Mouse (Mus musculus) CH12.LX (cell line): ENCODE data around the gene Rpp14. TPM values are rescaled to one million over a fixed set of nuclear protein-coding genes. Genes with fewer than 3 reads are reported as not detected.
A peak's percentile ranks its signal among the peaks of the same experiment; 100 is the strongest.

Experiments
- DNase-seq: peaks from one replicate; pipeline ENCODE4 v3.0.0-alpha.2; 2013; ENCODE audit errors: extremely low read depth
- H3K27ac ChIP-seq: 2 replicates; pipeline ENCODE4 v1.5.1; 2012; ENCODE audit warnings: low read depth, mild to moderate bottlenecking, control low read depth, moderate library complexity; ENCODE audit not compliant: insufficient read depth
- H3K27me3 ChIP-seq: replicated peaks from 2 replicates; pipeline ENCODE3; 2012; ENCODE audit warnings: inconsistent platforms
- H3K36me3 ChIP-seq, 2 experiments: replicated peaks in 1 of 2; 2 replicates each; pipeline versions ENCODE3 to v1.6.1; 2012; ENCODE audit warnings: inconsistent platforms in 1 of 2, low read length in 1 of 2, mild to moderate bottlenecking in 1 of 2, mixed read lengths in 1 of 2, moderate library complexity in 1 of 2; ENCODE audit not compliant: control insufficient read depth in 1 of 2, insufficient read depth in 1 of 2
- H3K4me1 ChIP-seq, 2 experiments: 2 replicates each; pipeline ENCODE4 v1.6.1; 2012; ENCODE audit warnings: inconsistent platforms in 1 of 2, moderate library complexity in 1 of 2; ENCODE audit not compliant: insufficient read depth in 2 of 2, control insufficient read depth in 1 of 2
- H3K4me2 ChIP-seq: 2 replicates; pipeline ENCODE4 v1.6.1; 2012; ENCODE audit warnings: low read depth, mild to moderate bottlenecking, control low read depth; ENCODE audit not compliant: poor library complexity, insufficient read depth, severe bottlenecking
- H3K4me3 ChIP-seq, 3 experiments: fragments of 150-350 bp in 1 of 3; sonication (generic) in 1 of 3; replicated peaks in 1 of 3; 2 replicates each; pipeline versions ENCODE3 to v1.5.1; 2011 to 2012; ENCODE audit warnings: low read depth in 2 of 3, low read length in 2 of 3, mild to moderate bottlenecking in 2 of 3, moderate library complexity in 2 of 3, control low read depth in 1 of 3, improper control_type of control experiment in 1 of 3, inconsistent platforms in 1 of 3, mixed read lengths in 1 of 3; ENCODE audit not compliant: poor library complexity in 1 of 3
- H3K79me2 ChIP-seq: replicated peaks from 2 replicates; pipeline ENCODE4 v1.6.1; 2012; ENCODE audit warnings: mild to moderate bottlenecking, moderate library complexity; ENCODE audit not compliant: control insufficient read depth, poor library complexity, insufficient read depth, severe bottlenecking; ENCODE audit errors: extremely low read depth
- H3K9ac ChIP-seq: 2 replicates; pipeline ENCODE4 v1.6.1; 2012; ENCODE audit warnings: low read depth, mild to moderate bottlenecking, control low read depth, moderate library complexity; ENCODE audit not compliant: insufficient read depth
- H3K9me3 ChIP-seq: replicated peaks from 2 replicates; pipeline ENCODE3; 2012; ENCODE audit warnings: low read length, inconsistent platforms, mixed read lengths
- BHLHE40 ChIP-seq: IDR thresholded peaks from 2 replicates; pipeline ENCODE4 v1.6.1; 2011; ENCODE audit warnings: mild to moderate bottlenecking, low read depth, low read length, improper control_type of control experiment
- CHD2 ChIP-seq: IDR thresholded peaks from 2 replicates; pipeline ENCODE4 v1.6.1; 2011; ENCODE audit warnings: low read length, improper control_type of control experiment
- HCFC1 ChIP-seq: IDR thresholded peaks from 2 replicates; pipeline ENCODE4 v1.6.1; 2012; ENCODE audit warnings: low read depth, mild to moderate bottlenecking, inconsistent platforms, low read length, improper control_type of control experiment
- JUN ChIP-seq: IDR thresholded peaks from 2 replicates; pipeline ENCODE4 v1.6.1; 2011; ENCODE audit warnings: low read depth, mild to moderate bottlenecking, low read length, improper control_type of control experiment, moderate library complexity; ENCODE audit not compliant: insufficient read depth
- KAT2A ChIP-seq: IDR thresholded peaks from 2 replicates; pipeline ENCODE4 v1.6.1; 2012; ENCODE audit warnings: low read length, improper control_type of control experiment, inconsistent platforms; ENCODE audit not compliant: insufficient replicate concordance
- MAFK ChIP-seq: IDR thresholded peaks from 2 replicates; pipeline ENCODE4 v1.6.1; 2011; ENCODE audit warnings: low read length, improper control_type of control experiment; ENCODE audit not compliant: insufficient replicate concordance
- MAZ ChIP-seq: IDR thresholded peaks from 2 replicates; pipeline ENCODE4 v1.6.1; 2012; ENCODE audit warnings: low read depth, mild to moderate bottlenecking, inconsistent platforms, low read length, improper control_type of control experiment, moderate library complexity
- MEF2A ChIP-seq: IDR thresholded peaks from 2 replicates; pipeline ENCODE4 v1.6.1; 2014; ENCODE audit warnings: low read depth, mild to moderate bottlenecking, inconsistent platforms, low read length, improper control_type of control experiment, borderline replicate concordance
- POLR2A ChIP-seq: IDR thresholded peaks from 2 replicates; pipeline ENCODE4 v1.6.1; 2011; ENCODE audit warnings: low read depth, mild to moderate bottlenecking, improper control_type of control experiment, low read length
- POLR2AphosphoS2 ChIP-seq: IDR thresholded peaks from 2 replicates; pipeline ENCODE4 v1.6.1; 2011; ENCODE audit warnings: low read depth, low read length, improper control_type of control experiment
- RCOR1 ChIP-seq: conservative IDR thresholded peaks from 2 replicates; pipeline ENCODE4 v1.6.1; 2012; ENCODE audit warnings: low read depth, mild to moderate bottlenecking, inconsistent platforms, low read length, improper control_type of control experiment
- SMC3 ChIP-seq: IDR thresholded peaks from 2 replicates; pipeline ENCODE4 v1.6.1; 2011; ENCODE audit warnings: low read depth, low read length, improper control_type of control experiment
- UBTF ChIP-seq: IDR thresholded peaks from 2 replicates; pipeline ENCODE4 v1.6.1; 2012; ENCODE audit warnings: low read depth, mild to moderate bottlenecking, inconsistent platforms, low read length, improper control_type of control experiment, moderate library complexity
- ZC3H11A ChIP-seq: IDR thresholded peaks from 2 replicates; pipeline ENCODE4 v1.6.1; 2012; ENCODE audit warnings: low read depth, mild to moderate bottlenecking, inconsistent platforms, low read length, improper control_type of control experiment
- dilution Hi-C: fragments of 300-500 bp; cut with MboI; formaldehyde crosslinking; loops from 2 replicates; pipeline ENCODE4 v1.14.3; 2020; ENCODE audit warnings: low sequenced_read_pairs; ENCODE audit not compliant: extremely low pct_unique_long_range_greater_than_20kb, extremely low pct_ligation_motif_present
- in situ Hi-C: fragments of 300-500 bp; cut with MboI; formaldehyde crosslinking; loops from 3 replicates; pipeline ENCODE4 v1.14.3; 2019; ENCODE audit warnings: low sequenced_read_pairs, low pct_ligation_motif_present, low pct_unique_long_range_greater_than_20kb, mixed read lengths
- polyA plus RNA-seq: library from polyadenylated mRNA; unstranded; fragments of >175 nt; gene quantifications from 2 replicates; pipeline ENCODE4 v1.2.1, GENCODE M21; 2012; ENCODE audit warnings: low read depth; ENCODE audit not compliant: insufficient read length
- total RNA-seq, 2 experiments: library from RNA; depleted of rRNA; stranded (reverse); fragments of 300-350 nt in 1 of 2; fragments of >200 nt in 1 of 2; gene quantifications; 2 replicates each; pipeline ENCODE4 v1.2.3; 2012 to 2014

Rpp14 gene
- total and polyA plus RNA-seq, 3 experiments, result 32.4 to 140 (median 101) TPM

DNA sequence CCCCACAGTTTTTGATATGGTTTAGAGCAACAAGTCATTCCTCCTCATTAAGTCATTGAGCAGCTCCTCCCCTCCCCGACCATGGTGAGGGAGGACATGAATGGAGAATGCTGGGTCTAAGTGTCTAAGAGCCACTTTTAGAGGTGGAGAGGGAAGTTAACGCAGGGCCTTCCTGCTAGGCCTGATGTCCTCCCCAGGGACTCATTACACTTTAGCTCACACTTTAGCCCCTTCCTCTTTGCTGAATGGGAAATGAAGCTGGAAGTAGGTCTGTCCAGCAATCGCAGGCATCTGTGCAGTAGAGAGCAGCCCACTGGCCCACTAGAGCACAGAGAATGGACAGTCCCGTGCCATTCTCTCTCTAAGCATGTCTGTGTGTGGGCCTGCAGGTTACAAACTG lies 27.9 kb downstream of the Rpp14 start:
- peak overlapping the region; percentile 67 for H3K27ac ChIP-seq
- H3K9me3 ChIP-seq, result peaks cover 12% of the 10 kb centered on the region
- TF ChIP-seq ZC3H11A (no peak), BHLHE40 (peak; percentile 54)
- TF ChIP-seq, all 38 proteins: peak for 1
- in situ Hi-C loops, result no loop called here
- Histone ChIP-seq H3K4me2 (0 out of 2 replicates have a peak overlapping the region, but pooled peaks have one; percentile 5), H3K4me3 (no peak overlapping the region), H3K4me1 (peaks cover 24 to 73% of the 10 kb centered on the region in 2 experiments), H3K27me3 (no peaks in the 10 kb centered on the region), H3K36me3 (peaks cover 5 to 63% of the 10 kb centered on the region in 2 experiments), H3K9ac (no peak overlapping the region), H3K79me2 (peaks cover 14% of the 10 kb centered on the region)
- dilution Hi-C loops, result no loop called here
- DNase-seq, result peak; percentile 77

DNA sequence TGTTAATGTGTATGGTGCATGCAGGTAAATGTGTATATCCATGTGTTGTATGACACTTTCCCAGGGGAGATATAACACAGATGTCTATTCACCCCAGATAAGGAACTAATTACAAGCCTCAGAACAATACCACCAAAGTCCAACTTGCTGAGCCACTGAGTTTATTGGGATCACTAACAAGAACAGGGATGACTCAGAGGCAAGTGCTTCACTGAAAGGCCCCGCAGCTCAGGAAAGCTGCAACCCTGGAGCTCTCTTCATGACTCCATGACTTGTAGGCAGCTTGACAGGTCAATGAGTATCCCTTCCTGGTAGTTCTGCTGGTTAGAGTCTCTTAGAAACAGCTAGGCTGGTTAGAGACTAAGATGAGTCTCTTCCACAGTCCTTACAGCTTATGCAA lies 28.8 kb downstream of the Rpp14 start:
- in situ Hi-C loops, result no loop called here
- no peak for DNase-seq
- TF ChIP-seq MEF2A, result no peak
- TF ChIP-seq POLR2AphosphoS2, result no peak
- TF ChIP-seq UBTF, result no peak
- TF ChIP-seq MAZ, result no peak
- TF ChIP-seq, all 38 proteins: peak for 0

DNA sequence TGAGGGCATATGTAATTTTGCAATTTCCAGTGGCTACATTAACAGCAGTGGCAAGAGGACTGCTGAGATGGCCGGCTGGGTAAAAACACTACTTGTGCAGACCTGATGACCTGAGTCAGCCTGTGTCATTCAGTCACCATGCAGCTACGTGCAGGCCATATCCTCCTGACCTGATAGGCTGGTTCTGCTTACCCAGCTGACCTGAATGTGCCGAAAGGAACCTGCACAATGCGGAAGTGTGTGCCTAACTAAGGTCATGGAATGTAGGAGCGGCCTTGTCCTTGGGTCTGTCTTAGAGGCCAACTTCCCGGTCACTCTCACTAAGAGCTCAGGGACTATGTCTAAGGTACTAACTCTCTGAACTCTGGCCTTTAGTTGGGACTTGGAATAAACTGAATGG lies 31.4 kb downstream of the Rpp14 start:
- Histone ChIP-seq H3K9me3 (peaks cover 12% of the 10 kb centered on the region), H3K4me2 (no peak overlapping the region), H3K79me2 (peaks cover 6% of the 10 kb centered on the region), H3K4me1 (peaks cover 42 to 78% of the 10 kb centered on the region in 2 experiments), H3K9ac (no peak overlapping the region), H3K36me3 (peaks cover 5 to 45% of the 10 kb centered on the region in 2 experiments), H3K4me3 (no peak overlapping the region), H3K27ac (no peak overlapping the region; the same call in 1 of the 2 replicates), H3K27me3 (no peaks in the 10 kb centered on the region)
- dilution Hi-C loops (no loop called here), in situ Hi-C loops (no loop called here)
- TF ChIP-seq KAT2A (no peak), HCFC1 (no peak), CHD2 (no peak), JUN (no peak), RCOR1 (no peak), POLR2A (no peak), MAFK (no peak), BHLHE40 (no peak), SMC3 (no peak)
- no peak for DNase-seq

More for the DNA sequence above, 28.8 kb downstream of the Rpp14 start:
- Histone ChIP-seq H3K4me2 (no peak overlapping the region), H3K4me3 (no peak overlapping the region), H3K9me3 (peaks cover 12% of the 10 kb centered on the region), H3K4me1 (peaks cover 29 to 73% of the 10 kb centered on the region in 2 experiments), H3K27me3 (no peaks in the 10 kb centered on the region), H3K27ac (no peak overlapping the region), H3K79me2 (peaks cover 12% of the 10 kb centered on the region), H3K36me3 (peaks cover 5 to 60% of the 10 kb centered on the region in 2 experiments), H3K9ac (no peak overlapping the region)
- dilution Hi-C loops, result no loop called here
